Mouse (Mus musculus) kidney, adult 2 months (tissue): ENCODE data around the gene 2210011C24Rik. TPM values are rescaled to one million over a fixed set of nuclear protein-coding genes. Genes with fewer than 3 reads are reported as not detected.
A peak's percentile ranks its signal among the peaks of the same experiment; 100 is the strongest.
"Not testable (repeated sequence)": the region's sequence is repeated elsewhere in the genome, so short reads cannot be mapped to it uniquely, and the experiment has no call there.

Source experiments
- DNase-seq: peaks from one replicate; pipeline ENCODE4 v3.0.0; 2021
- H3K27ac ChIP-seq: fragments of 200-500 bp; 2 replicates; pipeline ENCODE4 v1.5.1; 2012; ENCODE audit warnings: low read depth, low read length, control low read depth, inconsistent platforms; ENCODE audit not compliant: insufficient read depth
- H3K27me3 ChIP-seq: fragments of 200-500 bp; replicated peaks from 2 replicates; pipeline ENCODE4 v1.6.1; 2012; ENCODE audit warnings: mild to moderate bottlenecking, moderate library complexity, low read length, inconsistent platforms; ENCODE audit not compliant: control insufficient read depth, insufficient read depth
- H3K36me3 ChIP-seq: fragments of 200-500 bp; 2 replicates; pipeline ENCODE4 v1.6.1; 2012; ENCODE audit warnings: mild to moderate bottlenecking, moderate library complexity, low read length, inconsistent platforms; ENCODE audit not compliant: control insufficient read depth, insufficient read depth
- H3K4me1 ChIP-seq: fragments of 200-500 bp; 2 replicates; pipeline ENCODE4 v1.6.1; 2011; ENCODE audit warnings: low read length; ENCODE audit not compliant: control insufficient read depth, insufficient read depth
- H3K4me3 ChIP-seq: fragments of 200-500 bp; 2 replicates; pipeline ENCODE4 v1.5.1; 2011; ENCODE audit warnings: mild to moderate bottlenecking, low read depth, low read length, control low read depth; ENCODE audit not compliant: insufficient read depth
- CTCF ChIP-seq: fragments of 200-500 bp; conservative IDR thresholded peaks from 2 replicates; pipeline ENCODE4 v1.5.1; 2011; ENCODE audit warnings: low read depth, mild to moderate bottlenecking, control low read depth, low read length, moderate library complexity, mixed read lengths; ENCODE audit not compliant: insufficient read depth, insufficient read length
- POLR2A ChIP-seq: fragments of 200-500 bp; IDR thresholded peaks from one replicate; pipeline ENCODE4 v1.6.1; 2011; ENCODE audit warnings: low read depth, low read length, control low read depth
- WGBS: fragments of 180-500 bp; shearing (Covaris S2); methylation state at CpG from one replicate; pipeline ENCODE4 v1.1.7; 2018; 5-methylcytosine and 5-hydroxymethylcytosine counted together
- polyA plus RNA-seq: library from polyadenylated mRNA; depleted of rRNA; stranded (reverse); fragments of >200 nt; gene quantifications from 2 replicates; pipeline ENCODE4 v1.2.3, GENCODE M21; 2012

2210011C24Rik gene
- polyA plus RNA-seq, 1 experiment: 9.1 TPM

DNA sequence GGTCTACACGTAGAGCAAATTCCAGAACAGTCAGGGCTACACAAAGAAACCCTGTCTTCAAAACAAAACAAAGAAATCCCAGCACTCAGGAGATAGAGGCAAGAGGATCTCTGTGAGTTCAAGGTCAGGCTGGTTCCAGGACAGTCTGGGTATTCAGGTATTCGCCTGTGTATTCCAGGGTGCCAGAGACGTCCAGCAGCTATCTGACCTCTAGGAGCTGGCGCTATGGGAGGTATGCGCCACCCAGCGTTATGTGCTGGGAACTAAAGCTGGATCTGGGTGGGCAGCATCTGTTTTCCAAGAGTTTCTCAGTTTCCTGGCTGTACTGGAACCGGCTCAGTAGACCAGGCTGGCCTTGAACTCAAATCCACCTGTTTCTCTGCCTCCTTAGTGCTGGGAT lies 3.6 kb downstream of the 2210011C24Rik start:
- 49% methylated on average over 7 of the region's 7 CpGs for WGBS
- Histone ChIP-seq H3K4me3 (no peak overlapping the region), H3K4me1 (peaks cover 13% of the 10 kb centered on the region), H3K27me3 (no peaks in the 10 kb centered on the region), H3K27ac (no peak overlapping the region), H3K36me3 (no peaks in the 10 kb centered on the region)
- TF ChIP-seq POLR2A (no peak), CTCF (peak; percentile 51)
- no peak for DNase-seq

DNA sequence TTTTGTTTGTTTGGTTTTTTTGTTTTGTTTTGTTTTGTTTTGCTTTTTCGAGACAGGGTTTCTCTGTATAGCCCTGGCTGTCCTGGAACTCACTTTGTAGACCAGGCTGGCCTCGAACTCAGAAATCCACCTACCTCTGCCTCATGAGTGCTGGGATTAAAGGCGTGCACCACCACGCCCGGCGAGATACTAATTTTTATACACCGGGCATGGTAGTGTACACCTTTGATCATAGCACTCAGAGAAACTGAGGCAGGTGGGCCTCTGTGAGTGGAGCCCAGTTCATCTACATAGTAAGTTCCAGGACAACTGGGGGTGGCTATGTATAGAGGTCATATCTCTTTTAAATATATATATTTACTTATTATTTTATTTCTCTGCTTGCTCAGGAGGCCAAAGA lies 6.5 kb downstream of the 2210011C24Rik start:
- not testable (repeated sequence) for H3K36me3 ChIP-seq, H3K4me3 ChIP-seq, H3K27me3 ChIP-seq, H3K27ac ChIP-seq, DNase-seq
- 95% methylated on average over 7 of the region's 7 CpGs for WGBS
- peaks cover 13% of the 10 kb centered on the region for H3K4me1 ChIP-seq

DNA sequence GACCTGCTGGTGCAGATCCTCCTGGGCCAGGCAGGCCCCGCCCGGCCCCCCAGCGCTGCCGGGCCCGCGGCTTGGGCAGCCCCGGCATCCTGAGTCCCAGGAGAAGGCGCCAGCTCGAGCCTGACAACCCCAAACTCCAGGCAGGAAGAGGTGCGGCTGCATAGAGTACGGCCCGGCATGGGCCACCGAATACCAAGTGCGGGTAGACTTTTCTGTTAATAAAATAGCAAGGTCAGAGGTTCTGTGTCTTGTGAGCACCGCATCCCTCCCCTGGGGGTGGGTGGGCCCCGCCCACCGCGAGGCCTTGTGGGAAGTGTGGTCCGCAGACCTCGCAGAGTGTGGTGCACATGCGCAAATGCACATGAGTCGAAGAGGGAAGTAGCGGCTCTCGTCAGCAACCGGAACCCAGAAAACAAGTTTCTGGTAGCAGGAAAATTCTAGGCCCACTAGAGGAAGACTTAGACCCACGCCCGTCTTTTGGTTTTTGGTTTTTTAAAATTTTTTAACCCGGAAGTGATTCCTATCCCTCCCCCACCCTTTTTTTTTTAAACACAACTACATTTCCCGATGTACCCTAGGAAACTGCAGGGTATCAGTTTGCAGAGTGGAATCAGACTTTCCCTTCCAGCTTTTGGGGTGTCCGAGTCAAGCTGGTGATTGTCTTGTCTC lies 7.3 kb downstream of the 2210011C24Rik start:
- Histone ChIP-seq H3K36me3 (no peaks in the 10 kb centered on the region), H3K4me1 (peaks cover 11% of the 10 kb centered on the region; the same call in 1 of the 2 replicates), H3K4me3 (peak overlapping the region; percentile 68), H3K27ac (peak overlapping the region; percentile 78), H3K27me3 (no peaks in the 10 kb centered on the region)
- under 1% methylated on average over 30 of the region's 30 CpGs for WGBS
- DNase-seq: peak; percentile 98
- TF ChIP-seq CTCF (no peak), POLR2A (no peak)

DNA sequence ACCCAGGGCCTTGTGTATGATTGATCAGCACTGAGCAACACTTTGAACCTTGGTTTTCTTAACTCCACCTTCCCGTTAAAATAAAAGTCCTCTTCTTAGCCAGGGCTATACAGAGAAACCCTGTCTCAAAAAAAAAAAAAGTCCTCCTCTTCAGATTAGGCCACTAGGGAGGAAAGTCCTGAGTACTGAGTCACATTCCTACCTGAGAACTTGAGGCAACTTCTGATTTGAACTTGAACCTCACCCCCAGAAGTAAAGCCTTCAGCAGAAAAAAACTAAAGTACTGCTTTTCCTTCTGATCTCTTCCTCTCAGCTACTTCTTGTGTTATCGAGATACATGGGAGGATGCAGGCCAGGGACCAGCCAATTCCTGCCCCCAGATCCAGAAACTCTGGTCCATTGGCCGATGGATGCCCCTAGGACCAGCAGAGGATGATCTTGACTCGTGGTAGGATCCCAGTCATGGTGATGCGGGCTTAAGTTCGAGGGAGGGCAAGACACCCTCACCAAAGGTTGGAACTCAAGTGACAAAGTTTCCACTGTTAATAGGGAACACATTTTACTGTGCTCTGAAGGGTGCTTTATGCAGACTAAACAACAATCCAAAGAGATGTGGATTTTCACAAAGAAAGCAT lies 8.2 kb downstream of the 2210011C24Rik start:
- Histone ChIP-seq H3K36me3 (no peaks in the 10 kb centered on the region), H3K27me3 (no peaks in the 10 kb centered on the region), H3K4me1 (peaks cover 18% of the 10 kb centered on the region; the same call in 1 of the 2 replicates), H3K27ac (peak overlapping the region; percentile 78; the same call in 1 of the 2 replicates), H3K4me3 (peak overlapping the region; percentile 68)
- TF ChIP-seq POLR2A (no peak), CTCF (no peak)
- 48% methylated on average over 6 of the region's 6 CpGs for WGBS
- peak; percentile 37 for DNase-seq

DNA sequence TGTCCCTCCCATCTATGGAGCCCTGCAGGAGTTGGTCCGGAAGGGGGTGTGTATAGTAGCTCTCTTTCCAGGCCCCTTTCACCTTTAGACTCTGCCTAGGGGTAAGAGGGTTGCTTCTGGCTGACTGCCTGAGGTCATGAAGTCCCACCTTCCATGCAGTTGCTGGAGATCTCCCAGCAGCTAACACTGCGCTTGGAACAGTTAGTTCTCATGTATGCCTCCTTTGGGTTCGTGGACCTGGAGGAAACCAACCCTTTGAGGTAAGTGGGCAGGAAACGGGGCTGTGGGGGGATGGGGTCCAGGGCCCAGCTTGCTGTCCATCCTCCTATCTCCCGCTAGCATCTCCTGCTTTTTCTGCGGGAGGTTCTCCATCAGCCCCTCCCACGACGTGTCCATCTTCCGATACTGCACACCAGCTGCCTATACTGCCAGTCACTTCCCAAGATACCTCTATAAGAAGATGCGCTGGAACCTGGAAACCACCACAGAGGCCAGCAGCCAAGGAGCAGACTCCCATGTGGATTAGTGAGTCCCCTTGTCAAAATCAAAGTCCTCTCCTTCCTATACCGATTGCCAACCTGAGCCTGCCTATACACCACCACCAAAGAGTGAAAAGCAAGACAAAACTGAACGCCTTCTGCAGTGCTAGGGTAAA lies 8.9 kb downstream of the 2210011C24Rik start:
- Histone ChIP-seq H3K27me3 (no peaks in the 10 kb centered on the region), H3K4me1 (peaks cover 18% of the 10 kb centered on the region; the same call in 1 of the 2 replicates), H3K36me3 (no peaks in the 10 kb centered on the region), H3K27ac (peak overlapping the region; percentile 24; the same call in 1 of the 2 replicates), H3K4me3 (peak overlapping the region; percentile 11; the same call in 1 of the 2 replicates)
- TF ChIP-seq POLR2A: no peak
- TF ChIP-seq CTCF: no peak
- 46% methylated on average over 12 of the region's 12 CpGs for WGBS
- peak; percentile 68 for DNase-seq

GRCm38 (mm10) chr8:84001281-84002000 lies 10.5 kb downstream of the 2210011C24Rik start, which contains the start of gene 1700067K01Rik:
Gene 1700067K01Rik (plus strand): TSS chr8:84001502.
- DNase-seq: no peak
- Histone ChIP-seq H3K4me1 (peaks cover 18% of the 10 kb centered on the region; the same call in 1 of the 2 replicates), H3K36me3 (no peaks in the 10 kb centered on the region), H3K27ac (no peak within 1 kb of the TSS), H3K4me3 (no peak within 1 kb of the TSS), H3K27me3 (no peaks in the 10 kb centered on the region)
- no peak for TF ChIP-seq CTCF
- TF ChIP-seq POLR2A: no peak
- WGBS: 70% methylated on average over 61 of the region's 61 CpGs

DNA sequence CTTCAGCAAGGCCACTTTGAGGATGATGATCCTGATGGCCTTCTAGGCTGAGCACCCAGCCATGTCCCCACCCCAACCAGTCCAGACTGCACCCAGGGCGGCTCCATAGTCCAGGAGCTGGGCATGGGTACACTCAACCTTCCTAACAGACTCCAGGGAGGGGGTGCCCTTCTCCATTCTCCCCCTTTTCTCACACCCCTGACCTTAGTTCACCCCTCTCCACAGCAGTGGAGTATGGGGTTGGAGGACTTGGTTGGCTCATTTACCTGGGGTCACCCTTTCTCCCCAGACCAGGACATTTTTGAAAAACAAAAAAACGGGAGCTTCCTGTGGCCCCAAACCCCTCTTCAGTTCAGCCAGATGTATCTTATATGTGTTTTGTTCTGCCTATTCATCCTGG lies 12.1 kb downstream of the 2210011C24Rik start:
- TF ChIP-seq POLR2A (no peak), CTCF (no peak)
- Histone ChIP-seq H3K4me3 (no peak overlapping the region), H3K27ac (no peak overlapping the region), H3K27me3 (no peaks in the 10 kb centered on the region), H3K4me1 (peaks cover 16% of the 10 kb centered on the region; the same call in 1 of the 2 replicates), H3K36me3 (no peaks in the 10 kb centered on the region)
- DNase-seq: no peak
- WGBS: 88% methylated on average over 2 of the region's 2 CpGs
